Mouse (Mus musculus) kidney, postnatal 0 days (tissue): ENCODE measurements around the gene Apoa2. TPM values are rescaled to one million over a fixed set of nuclear protein-coding genes. Genes with fewer than 3 reads are reported as not detected.

ENCODE experiments used
- ATAC-seq: fragments of 200-750 bp; cut with Nextera tagmentation; replicated peaks from 2 replicates; pipeline ENCODE4 v1.8.0; 2017; ENCODE audit warnings: low read depth, moderate number of reproducible peaks, moderate TSS enrichment, moderate library complexity; ENCODE audit not compliant: low FRiP score
- DNase-seq: peaks from one replicate; pipeline ENCODE4 v3.0.0-alpha.2; 2016; ENCODE audit warnings: low spot score
- H3K27ac ChIP-seq: fragments of 300-500 bp; sonication (generic); 2 replicates; pipeline ENCODE4 v1.5.1; 2014; ENCODE audit warnings: mild to moderate bottlenecking
- H3K27me3 ChIP-seq: fragments of 300-500 bp; sonication (generic); 2 replicates; pipeline ENCODE4 v1.6.1; 2014; ENCODE audit warnings: low read length, mixed read lengths; ENCODE audit not compliant: insufficient read depth
- H3K36me3 ChIP-seq: fragments of 300-500 bp; sonication (generic); 2 replicates; pipeline ENCODE4 v1.6.1; 2014; ENCODE audit warnings: low read length, mixed read lengths; ENCODE audit not compliant: insufficient read depth
- H3K4me1 ChIP-seq: fragments of 300-500 bp; sonication (generic); replicated peaks from 2 replicates; pipeline ENCODE4 v1.6.1; 2014; ENCODE audit warnings: antibody characterized with exemption, low read length, mixed read lengths; ENCODE audit not compliant: insufficient read depth
- H3K4me2 ChIP-seq: fragments of 300-500 bp; sonication (generic); 2 replicates; pipeline ENCODE4 v1.6.1; 2014; ENCODE audit warnings: mild to moderate bottlenecking, low read length, moderate library complexity, mixed read lengths
- H3K4me3 ChIP-seq: fragments of 300-500 bp; sonication (generic); replicated peaks from 2 replicates; pipeline ENCODE4 v1.5.1; 2014; ENCODE audit warnings: low read depth, low read length
- H3K9ac ChIP-seq: fragments of 300-500 bp; sonication (generic); 2 replicates; pipeline ENCODE4 v1.6.1; 2014; ENCODE audit warnings: low read depth, low read length
- H3K9me3 ChIP-seq: fragments of 300-500 bp; sonication (generic); replicated peaks from 2 replicates; pipeline ENCODE4 v1.6.1; 2016; ENCODE audit warnings: low read length, inconsistent platforms, mixed read lengths
- CTCF ChIP-seq: IDR thresholded peaks from 2 replicates; pipeline ENCODE4 v1.5.1; 2016; ENCODE audit warnings: antibody characterized with exemption, low read depth, mild to moderate bottlenecking, moderate library complexity
- WGBS: fragments of 180-500 bp; shearing (Covaris S2); extraction: QIAGEN DNeasy Blood & Tissue Kit; methylation state at CpG from one replicate; pipeline ENCODE4 v1.1.7; 2014; 5-methylcytosine and 5-hydroxymethylcytosine counted together
- polyA plus RNA-seq: library from polyadenylated mRNA; unstranded; fragments of >200 nt; fragmentation: Nextera tagmentation; extraction: Ambion mirVana; gene quantifications from 2 replicates; pipeline ENCODE4 v1.2.1, GENCODE M21; 2015

The Apoa2 gene
- 20.2 and 21.1 TPM in 2 replicates for polyA plus RNA-seq

GRCm38 (mm10) chr1:171224857-171225256 is at the start of gene Apoa2:
Apoa2 (plus strand) TSS chr1:171225054.
- Histone ChIP-seq H3K36me3 (peaks cover under 1% of the 10 kb centered on the region), H3K9ac (no peak within 1 kb of the TSS), H3K27me3 (no peaks in the 10 kb centered on the region), H3K4me3 (no peak within 1 kb of the TSS), H3K4me1 (peaks cover 11% of the 10 kb centered on the region), H3K27ac (no peak within 1 kb of the TSS; the same call in 1 of the 2 replicates), H3K4me2 (no peak within 1 kb of the TSS), H3K9me3 (no peaks in the 10 kb centered on the region)
- DNase-seq (no peak), ATAC-seq (no peak)
- TF ChIP-seq CTCF, result no peak
- 63% methylated on average over 5 of the region's 5 CpGs for whole genome bisulfite sequencing

DNA sequence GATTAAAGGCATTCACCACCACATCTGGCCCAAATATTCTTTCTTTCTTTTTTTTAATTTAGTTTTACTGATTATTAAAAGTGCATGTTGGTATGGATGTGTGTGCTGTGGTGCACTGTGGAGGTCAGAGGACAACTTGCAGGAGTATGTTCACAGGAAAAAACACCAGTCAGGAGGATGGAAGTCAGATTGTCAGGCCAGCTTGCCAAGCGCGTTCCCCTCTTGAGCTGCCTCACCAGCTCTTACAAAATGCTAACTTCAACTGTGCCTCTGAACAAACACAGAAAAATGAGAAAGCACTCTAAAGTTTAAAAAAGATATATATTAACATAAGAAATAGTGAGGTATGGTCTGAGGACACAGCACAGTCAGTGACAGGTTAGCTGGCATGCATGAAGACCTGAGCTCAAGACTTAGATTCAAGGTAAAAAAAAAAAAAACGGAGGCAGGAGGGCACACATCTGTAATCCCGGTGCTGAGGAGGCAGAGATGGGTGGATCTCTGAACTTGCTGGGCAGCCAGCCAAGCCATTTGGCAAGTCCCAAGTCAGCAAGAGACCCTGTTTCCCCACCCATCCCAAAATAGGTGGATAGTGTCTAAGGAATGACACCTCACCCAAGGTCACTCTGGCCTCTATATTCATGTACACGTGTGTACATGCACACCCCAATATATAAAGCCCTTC is 45.2 kb upstream of the Apoa2 start:
- Histone ChIP-seq H3K27ac (no peak overlapping the region), H3K9ac (no peak overlapping the region), H3K4me2 (no peak overlapping the region), H3K4me1 (no peaks in the 10 kb centered on the region), H3K36me3 (no peaks in the 10 kb centered on the region), H3K4me3 (no peak overlapping the region), H3K27me3 (no peaks in the 10 kb centered on the region), H3K9me3 (no peaks in the 10 kb centered on the region)
- ATAC-seq (no peak), DNase-seq (no peak)
- no peak for TF ChIP-seq CTCF
- 69% methylated on average over 5 of the region's 5 CpGs for WGBS

DNA sequence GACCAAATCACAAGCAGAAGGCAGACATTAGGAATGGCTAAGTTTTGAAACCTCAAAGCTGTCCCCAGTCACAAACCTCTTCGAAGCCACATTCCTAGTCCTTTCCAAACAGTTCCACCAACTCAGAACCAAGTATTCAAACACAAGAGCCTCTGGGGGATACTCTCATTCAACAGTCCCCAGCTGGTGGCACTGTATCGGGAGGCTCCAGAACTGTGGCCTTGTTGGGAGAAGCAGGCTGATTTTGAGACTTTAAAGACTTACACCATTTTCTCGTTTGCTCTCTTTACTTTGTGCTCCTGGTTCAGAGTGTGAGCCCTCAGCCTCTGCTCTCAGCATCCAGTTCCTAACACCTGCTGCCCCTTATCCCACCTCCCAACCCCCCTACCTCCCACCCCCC is 41.8 kb upstream of the Apoa2 start:
- no peak overlapping the region for H3K27ac ChIP-seq
- H3K9me3 ChIP-seq, result no peaks in the 10 kb centered on the region
- H3K4me2 ChIP-seq, result no peak overlapping the region
- DNase-seq, result no peak
- WGBS, result 90% methylated on average over 3 of the region's 3 CpGs
- TF ChIP-seq CTCF, result no peak
- no peak for ATAC-seq
- no peaks in the 10 kb centered on the region for H3K36me3 ChIP-seq
- H3K4me3 ChIP-seq, result no peak overlapping the region
- H3K9ac ChIP-seq, result no peak overlapping the region
- no peaks in the 10 kb centered on the region for H3K4me1 ChIP-seq
- no peaks in the 10 kb centered on the region for H3K27me3 ChIP-seq

GRCm38 (mm10) chr1:171183620-171184019 is 41.2 kb upstream of the Apoa2 start:
- 53% methylated on average over 3 of the region's 3 CpGs for WGBS
- H3K27me3 ChIP-seq, result no peaks in the 10 kb centered on the region
- H3K9me3 ChIP-seq, result no peaks in the 10 kb centered on the region
- no peaks in the 10 kb centered on the region for H3K4me1 ChIP-seq
- DNase-seq (no peak), ATAC-seq (no peak)
- H3K4me3 ChIP-seq, result no peak overlapping the region
- H3K36me3 ChIP-seq, result no peaks in the 10 kb centered on the region
- no peak overlapping the region for H3K4me2 ChIP-seq
- H3K27ac ChIP-seq, result no peak overlapping the region
- H3K9ac ChIP-seq, result no peak overlapping the region
- no peak for TF ChIP-seq CTCF

DNA sequence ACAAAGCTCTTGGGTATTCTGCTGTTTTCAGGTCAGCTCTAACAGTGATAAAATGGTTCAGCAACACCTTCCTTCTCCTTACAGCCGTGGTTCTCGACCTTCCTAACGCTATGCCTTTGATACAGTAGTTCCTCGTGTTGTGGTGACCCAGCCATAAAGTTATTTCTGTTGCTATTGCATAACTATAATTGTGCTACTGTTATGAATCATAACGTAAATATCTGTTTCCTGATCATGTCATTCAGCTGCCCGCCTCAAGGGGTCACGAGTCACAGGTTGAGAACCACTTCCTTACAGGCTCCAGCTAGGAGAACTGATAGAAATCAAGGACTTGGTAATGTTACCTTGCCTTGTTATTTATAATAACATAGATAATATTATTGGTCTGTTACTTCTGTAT is 40.5 kb upstream of the Apoa2 start:
- no peaks in the 10 kb centered on the region for H3K27me3 ChIP-seq
- no peaks in the 10 kb centered on the region for H3K9me3 ChIP-seq
- H3K4me2 ChIP-seq, result no peak overlapping the region
- no peaks in the 10 kb centered on the region for H3K36me3 ChIP-seq
- WGBS, result 61% methylated on average over 7 of the region's 7 CpGs
- DNase-seq (peak; percentile 46), ATAC-seq (no peak)
- H3K9ac ChIP-seq, result no peak overlapping the region
- peaks cover 3% of the 10 kb centered on the region; the same call in 1 of the 2 replicates for H3K4me1 ChIP-seq
- no peak overlapping the region for H3K4me3 ChIP-seq
- peak; percentile 38; the same call in 1 of the 2 replicates for TF ChIP-seq CTCF
- H3K27ac ChIP-seq, result no peak overlapping the region

DNA sequence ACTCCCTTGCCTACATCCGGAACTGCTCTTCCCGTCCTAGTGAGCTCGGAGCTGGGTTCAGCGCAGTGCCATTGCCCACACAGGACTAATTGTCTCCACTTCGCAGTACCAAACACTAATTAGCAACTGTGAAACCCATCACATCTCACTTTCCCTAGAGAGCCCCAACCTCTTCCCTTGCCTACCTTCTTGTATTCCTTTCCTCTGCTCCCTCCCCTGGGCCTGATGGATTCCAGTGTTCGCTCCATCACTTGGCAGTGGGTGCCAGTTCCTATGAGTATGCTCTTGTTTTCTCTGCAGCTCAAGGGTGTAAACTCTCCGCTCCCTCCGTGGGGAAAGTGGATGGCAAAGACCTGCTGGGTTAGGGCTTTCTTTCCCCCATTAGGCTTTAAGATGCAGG is 39.2 kb upstream of the Apoa2 start:
- no peak for ATAC-seq
- H3K27me3 ChIP-seq, result no peaks in the 10 kb centered on the region
- no peak for TF ChIP-seq CTCF
- H3K4me1 ChIP-seq, result peaks cover 5% of the 10 kb centered on the region
- H3K4me3 ChIP-seq, result no peak overlapping the region
- H3K9me3 ChIP-seq, result no peaks in the 10 kb centered on the region
- H3K4me2 ChIP-seq, result no peak overlapping the region
- H3K36me3 ChIP-seq, result no peaks in the 10 kb centered on the region
- no peak overlapping the region for H3K9ac ChIP-seq
- WGBS, result 62% methylated on average over 8 of the region's 8 CpGs
- no peak for DNase-seq
- H3K27ac ChIP-seq, result no peak overlapping the region
